Mouse (Mus musculus) hindlimb bud, embryonic 11.5 days (tissue): ENCODE data around the gene Snapin.

Experiments
- DNase-seq: peaks from one replicate; pipeline ENCODE4 v3.0.0-alpha.2; 2012; ENCODE audit warnings: low read depth, low spot score; ENCODE audit errors: extremely low spot score

Gene Snapin

DNA sequence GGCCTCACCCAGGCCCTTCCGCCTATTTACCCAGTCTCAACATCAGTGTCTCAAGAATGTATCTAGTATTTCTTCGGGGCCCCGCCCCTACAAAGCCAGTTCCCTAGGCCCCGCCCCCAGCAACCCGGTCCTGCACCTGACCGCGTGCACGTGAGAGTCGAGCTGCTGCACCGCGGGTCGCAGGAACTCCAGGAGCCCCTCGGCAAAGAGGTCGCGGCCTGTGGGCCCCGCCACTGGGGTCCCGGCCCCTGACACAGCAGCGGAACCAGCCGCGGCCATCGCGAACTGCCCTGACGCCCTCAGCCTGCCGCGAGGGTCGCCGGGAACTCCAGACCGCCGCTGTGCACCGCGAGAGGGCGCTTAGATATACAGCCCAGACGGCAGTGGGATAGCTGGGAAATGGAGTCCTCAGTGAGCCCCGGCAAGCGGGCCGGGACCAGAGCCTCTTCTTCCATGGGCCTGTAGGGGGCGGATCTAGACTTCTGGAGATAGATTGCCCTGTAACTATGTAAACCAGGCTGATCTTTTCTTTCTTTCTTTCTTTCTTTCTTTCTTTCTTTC lies at the start of gene Snapin:
Gene Snapin, minus strand, starts transcription at position 338 of the 561 bp plus-strand sequence.
- DNase-seq, result peak; percentile 77

- no peak for DNase-seq
These were observed 47.1 kb upstream of the Snapin start for GRCm38 (mm10) chr3:90537905-90538296.

DNA sequence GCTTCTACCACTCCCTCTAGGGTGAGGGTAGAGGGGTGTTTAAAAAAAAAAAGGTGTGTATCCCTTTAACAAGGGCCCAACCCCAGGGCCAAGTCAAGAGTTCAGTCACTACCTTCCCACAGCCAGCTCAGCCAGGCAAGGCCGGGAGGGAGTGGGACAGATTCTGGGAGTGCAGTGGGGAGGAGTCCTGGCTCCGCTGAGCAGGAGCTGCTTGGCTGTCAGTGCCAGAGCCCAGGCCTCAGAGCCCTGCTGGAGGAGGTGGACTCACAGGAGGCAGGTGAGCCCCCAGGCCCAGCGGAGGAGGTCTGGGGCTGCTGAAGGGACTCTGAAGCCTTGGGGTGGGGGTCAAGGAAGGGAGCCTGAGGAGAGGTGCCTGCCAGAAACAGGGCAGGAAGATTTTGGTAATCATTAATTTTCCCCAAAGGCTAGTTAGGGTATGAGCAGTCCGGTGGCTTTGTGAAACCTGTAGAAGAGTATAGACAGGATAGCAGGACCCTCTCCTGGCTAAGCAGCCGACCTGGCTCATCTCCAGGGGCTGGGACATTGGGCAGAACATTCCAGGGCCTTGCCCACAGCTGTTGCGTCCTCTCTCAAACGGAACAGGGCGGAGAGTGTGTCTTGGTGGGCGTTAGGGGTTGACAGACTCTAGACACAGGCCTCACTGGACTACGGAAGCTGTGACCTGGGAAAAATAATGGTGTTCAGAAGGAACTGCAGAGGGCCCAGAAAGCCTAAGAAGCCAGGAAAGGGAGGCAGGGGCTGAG lies 46.5 kb upstream of the Snapin start, which contains the start of gene S100a16:
Gene S100a16, plus strand, starts transcription at position 114 of the 764 bp plus-strand sequence.
- DNase-seq, result no peak

- no peak for DNase-seq
These were observed 44.6 kb upstream of the Snapin start for GRCm38 (mm10) chr3:90535446-90535845.

DNA sequence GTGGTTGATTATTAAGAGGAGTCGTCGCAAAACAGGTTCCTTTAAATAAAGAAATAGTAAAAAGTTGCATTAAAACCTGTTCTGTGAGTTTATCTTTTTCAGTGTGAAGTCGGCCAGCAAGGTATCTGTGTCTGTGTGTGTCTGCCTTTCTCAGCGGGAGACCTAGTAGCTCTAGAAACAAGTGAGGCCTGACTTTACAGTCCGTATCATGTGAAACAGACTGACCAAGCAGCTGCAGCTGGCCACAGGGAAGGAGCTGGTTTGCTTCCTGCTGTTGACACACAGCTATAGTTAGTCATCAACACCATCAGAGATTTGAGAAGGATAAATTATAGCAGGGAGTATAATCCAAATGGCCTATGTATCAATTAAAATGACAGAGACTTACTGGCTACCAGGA lies 40.9 kb upstream of the Snapin start:
- no peak for DNase-seq

- no peak for DNase-seq
These were observed 36.5 kb upstream of the Snapin start for GRCm38 (mm10) chr3:90527291-90527873.

DNA sequence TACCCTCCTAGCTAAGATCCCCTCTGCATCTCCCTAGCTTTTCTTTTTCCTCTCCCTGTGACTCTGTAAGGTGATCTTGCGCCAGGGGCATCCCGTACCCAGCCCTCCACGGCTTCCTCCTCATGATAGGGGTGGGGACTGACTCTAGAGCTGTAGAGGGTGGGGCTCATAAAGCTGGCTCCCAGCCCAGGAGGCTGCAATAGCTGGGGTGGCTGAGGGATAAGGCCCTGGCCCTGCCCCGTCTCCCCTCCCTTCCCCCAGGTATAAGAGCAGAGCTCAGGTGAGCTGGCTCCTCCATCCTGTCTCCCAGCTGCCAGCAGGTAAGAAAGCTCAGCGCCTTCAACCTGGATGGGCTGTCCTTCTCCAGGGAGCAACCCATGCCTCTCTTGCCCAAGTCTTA lies 35.7 kb upstream of the Snapin start, which contains the start of gene S100a14:
Gene S100a14, plus strand, starts transcription at position 277 of the 400 bp plus-strand sequence.
- no peak for DNase-seq

- no peak for DNase-seq
These were observed 35.2 kb upstream of the Snapin start for GRCm38 (mm10) chr3:90526076-90526475.

DNA sequence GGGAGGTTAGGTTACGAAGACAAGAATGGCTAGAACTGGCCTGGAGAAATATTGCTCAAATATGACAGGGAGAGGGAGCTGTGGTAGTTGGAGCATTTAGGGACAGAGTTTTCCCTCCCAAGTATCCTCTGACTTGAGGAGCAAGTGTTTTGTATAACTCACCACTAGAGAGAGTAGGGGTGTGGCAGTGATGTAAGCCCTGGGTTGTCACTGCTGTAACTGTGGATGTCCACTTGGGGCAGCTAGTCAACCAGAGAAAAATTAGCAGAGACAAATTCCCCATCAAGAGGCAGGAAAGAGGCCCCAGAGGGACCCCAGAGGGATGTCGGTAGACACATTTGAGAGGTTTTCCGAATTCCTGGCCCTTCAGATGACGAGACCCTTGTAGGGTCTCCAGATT lies 34.6 kb upstream of the Snapin start:
- no peak for DNase-seq

DNA sequence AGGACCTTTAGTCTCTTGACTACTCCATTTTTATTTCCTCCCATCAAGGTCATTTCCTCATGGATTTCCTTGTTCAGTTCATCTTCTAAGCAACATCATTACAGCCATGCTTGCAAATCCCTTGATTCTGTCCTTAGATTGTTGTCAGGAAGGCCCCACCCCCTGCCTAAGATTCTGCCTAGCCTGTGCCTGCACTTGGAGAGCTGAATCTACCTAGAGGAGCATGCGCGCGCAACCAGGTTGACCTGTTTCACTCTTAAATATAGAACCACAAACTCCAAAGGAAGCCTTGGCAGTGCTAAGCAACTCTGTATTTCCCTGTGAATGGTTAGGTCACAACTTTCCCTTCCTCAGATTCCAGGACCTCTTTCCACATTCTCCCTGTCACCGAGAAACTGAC lies 26.9 kb upstream of the Snapin start:
- no peak for DNase-seq

DNA sequence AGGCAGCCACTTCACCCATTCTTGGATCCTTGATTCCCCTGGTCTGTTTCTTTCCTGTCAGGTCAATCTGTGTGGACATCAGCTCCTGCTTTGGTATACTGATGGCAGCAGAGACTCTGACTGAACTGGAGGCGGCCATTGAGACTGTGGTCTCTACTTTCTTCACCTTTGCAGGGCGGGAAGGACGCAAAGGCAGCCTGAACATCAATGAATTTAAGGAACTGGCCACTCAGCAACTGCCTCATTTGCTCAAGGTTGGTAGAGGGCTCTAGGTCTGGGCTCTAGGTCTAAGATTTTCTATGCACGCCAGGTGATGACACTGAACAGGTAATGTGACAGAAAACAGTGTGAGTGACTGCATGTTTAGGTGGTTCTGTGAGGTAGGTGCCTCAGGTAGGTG lies 25.0 kb upstream of the Snapin start:
- no peak for DNase-seq

- DNase-seq, result no peak
These were observed 24.4 kb upstream of the Snapin start for GRCm38 (mm10) chr3:90515242-90515641.

DNA sequence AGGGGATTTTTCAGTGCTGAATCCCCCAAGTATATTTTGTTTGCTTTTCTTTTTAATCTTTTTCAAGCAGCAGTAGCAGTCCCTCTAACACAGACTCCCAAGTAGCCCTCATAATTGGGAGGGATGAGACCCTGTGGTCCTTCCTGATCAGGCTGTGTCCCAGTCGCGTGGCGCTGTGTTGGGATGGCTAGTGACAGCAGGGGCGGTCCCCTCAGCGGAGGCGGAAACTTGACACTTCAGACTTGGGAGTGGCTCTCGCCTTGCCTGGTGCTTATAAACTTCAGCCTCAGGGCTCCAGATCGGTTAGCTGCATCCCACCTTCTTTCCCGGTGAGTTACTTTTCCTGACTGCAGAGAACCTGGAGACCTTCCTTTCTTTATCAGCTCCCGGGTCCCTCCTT lies 23.9 kb upstream of the Snapin start:
- no peak for DNase-seq

DNA sequence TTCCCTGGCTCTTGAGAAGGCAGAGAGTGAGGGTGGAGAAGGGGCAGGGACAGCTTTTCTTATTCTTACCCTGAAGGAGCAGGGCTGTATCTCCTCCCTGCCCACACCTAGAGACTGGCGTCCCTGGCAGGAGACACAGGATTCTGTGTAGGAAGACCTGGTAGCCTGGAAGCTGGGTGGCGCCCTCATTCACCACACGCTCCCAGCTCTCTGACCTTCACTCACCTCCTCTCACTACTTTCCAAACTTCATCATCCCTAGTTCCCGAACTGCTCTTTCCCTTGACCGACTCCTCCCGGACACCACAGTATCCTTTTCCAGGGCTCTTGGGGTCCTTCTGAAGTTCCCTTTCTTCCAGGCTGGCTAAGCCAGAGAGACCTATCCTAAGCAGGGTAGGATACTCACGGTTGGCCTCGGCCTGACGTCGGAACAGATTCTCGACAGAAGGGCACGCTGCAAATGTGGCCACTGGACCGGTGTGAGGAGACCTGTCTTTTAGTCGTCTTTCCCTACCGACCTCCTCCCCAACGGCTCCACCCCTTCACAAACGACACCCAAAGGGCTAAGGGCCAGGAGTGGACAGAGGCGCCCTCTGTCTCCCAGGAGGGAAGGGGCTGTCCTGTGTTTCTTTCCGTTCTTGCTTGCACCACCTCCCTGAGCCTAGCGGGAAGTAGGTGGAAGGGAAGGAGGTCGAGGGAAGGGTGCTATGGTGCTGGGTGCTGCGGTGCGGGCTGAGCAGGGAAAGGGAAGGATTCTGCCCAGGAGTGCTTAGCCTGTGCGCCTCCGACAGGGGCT lies 23.2 kb upstream of the Snapin start, which contains the start of the genes S100a1 and S100a13:
Gene S100a1, minus strand, starts transcription at position 597 of the 795 bp plus-strand sequence.
Gene S100a13, plus strand, starts transcription at position 640 of the 795 bp plus-strand sequence.
- no peak for DNase-seq

- DNase-seq, result no peak
These were observed 22.3 kb upstream of the Snapin start for GRCm38 (mm10) chr3:90512948-90513642.

GRCm38 (mm10) chr3:90512276-90512675 lies 21.4 kb upstream of the Snapin start:
- DNase-seq, result no peak

- no peak for DNase-seq
These were observed 18.9 kb upstream of the Snapin start for GRCm38 (mm10) chr3:90509747-90510123.

- peak; percentile 96 for DNase-seq
These were observed 18.3 kb upstream of the Snapin start, which contains the start of gene Chtop for GRCm38 (mm10) chr3:90508950-90509746. Gene Chtop, minus strand, starts transcription at chr3:90509498.

DNA sequence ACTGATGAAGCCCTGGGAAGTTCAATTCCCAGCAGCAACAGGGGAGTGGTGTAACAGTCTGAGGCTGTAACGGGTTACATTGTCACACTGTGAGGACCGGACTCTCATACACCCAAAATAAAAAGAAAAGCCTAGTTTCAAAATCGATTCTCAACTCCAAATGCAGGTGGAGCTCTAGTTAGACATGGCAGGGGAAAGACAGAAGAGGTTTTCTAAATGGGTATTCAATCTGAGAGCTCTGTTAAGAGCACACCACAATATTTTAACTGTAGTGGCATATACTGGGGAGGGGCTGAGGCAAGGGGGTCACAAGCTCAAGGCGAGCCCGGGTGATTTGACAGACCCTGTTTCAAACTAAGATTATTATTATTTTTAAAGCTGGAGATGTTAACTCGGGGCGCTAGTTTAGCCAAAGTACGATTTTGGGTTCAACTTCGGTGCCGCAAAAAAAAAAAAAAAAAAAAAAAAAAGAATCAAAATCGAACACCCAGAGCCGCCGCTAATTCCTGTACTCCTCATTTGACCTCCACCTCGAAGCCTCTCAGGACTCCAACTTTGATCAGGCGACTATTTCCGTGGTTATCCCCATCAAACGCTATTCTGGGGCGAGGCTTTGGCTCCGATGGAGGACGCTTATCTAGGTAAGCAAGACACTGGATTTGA lies 17.6 kb upstream of the Snapin start:
- DNase-seq, result no peak
